ENCODE assay signal across 11 mouse cellular contexts in the genomic region with DNA sequence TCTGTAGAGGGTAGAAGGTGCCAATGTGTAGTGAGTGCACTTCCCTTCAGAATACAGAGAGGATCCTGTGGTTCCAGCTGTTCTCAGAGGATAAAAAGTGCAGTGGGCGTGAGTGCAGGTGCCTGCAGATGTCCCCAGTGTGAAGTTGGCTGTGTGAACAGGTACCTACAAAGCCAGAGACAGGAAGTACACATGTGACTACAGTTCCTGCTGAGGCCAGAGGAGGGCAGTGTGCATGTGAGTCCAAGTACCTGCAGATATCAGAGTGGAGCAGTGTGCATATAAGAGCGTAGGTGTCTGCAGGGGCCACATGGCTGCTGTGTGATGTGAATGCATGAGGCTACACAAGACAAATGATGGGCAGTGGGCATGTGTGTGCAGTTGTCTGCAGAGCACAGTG.
A peak's percentile ranks its signal among the peaks of the same experiment; 100 is the strongest.
DNase-seq lines count a peak whose midpoint lies in the region; TF ChIP-seq lines count a peak whose summit lies in the region.
"Had no signal": no experiment of that assay in that cellular context is flagged by ENCODE, and none has a peak within 500 bp of the region (broad histone marks: within the 10 kb centered on the region; RNA-seq: fewer than 3 reads in every experiment).

No protein-coding gene starts in this region.

- H3K9ac ChIP-seq in ES-E14 (ENCODE audit: insufficient read depth, low read depth, low read length, poor library complexity, severe bottlenecking), result no peak overlapping the region
- H3K9ac ChIP-seq: stomach, embryonic 15.5 days had no signal

- H3K36me3 ChIP-seq in ES-E14 (ENCODE audit: control insufficient read depth, insufficient read depth, low read length, poor library complexity, severe bottlenecking), result no peaks in the 10 kb centered on the region
- H3K36me3 ChIP-seq: hindbrain, embryonic 10.5 days; stomach, embryonic 15.5 days had no signal

- DNase-seq in kidney, adult 11 months, result peak; percentile 1
- DNase-seq in kidney, postnatal 14 days, result no peak
- peak; percentile 9 for DNase-seq in 416B (ENCODE audit: low read depth)
- DNase-seq in ES-E14 (ENCODE audit: low read depth, low spot score), result peak; percentile 6
- DNase-seq in natural killer cell, adult 2 months (ENCODE audit: low spot score in 2 of 2), result peak; percentile 14 to 21
- DNase-seq in frontal cortex, postnatal 25 days (ENCODE audit: low spot score in 2 of 2), result no peak
- no peak for DNase-seq in yolk sac, embryonic 10.5 days (ENCODE audit: low spot score)
- no peak for DNase-seq in layer of hippocampus, adult 9-10 months (ENCODE audit: low spot score)
- DNase-seq: gastrocnemius, adult 2 months had no signal

- in situ Hi-C loops in ES-E14 (cut with MboI; ENCODE audit: low sequenced_read_pairs in 2 of 2, unreplicated experiment in 2 of 2), result no loop called here

- H3K27ac ChIP-seq in ES-E14 (ENCODE audit: insufficient read depth, low read depth, low read length, poor library complexity, severe bottlenecking), result no peak overlapping the region
- H3K27ac ChIP-seq: gastrocnemius, adult 2 months; hindbrain, embryonic 10.5 days; stomach, embryonic 15.5 days had no signal

- no peaks in the 10 kb centered on the region for H3K4me1 ChIP-seq in ES-E14 (ENCODE audit: control insufficient read depth in 2 of 2, insufficient read depth in 2 of 2, low read length in 2 of 2, poor library complexity in 1 of 2)
- H3K4me1 ChIP-seq: hindbrain, embryonic 10.5 days; stomach, embryonic 15.5 days had no signal

- H3K9me3 ChIP-seq in ES-E14 (ENCODE audit: control insufficient read depth, insufficient read depth, low read depth, low read length), result no peaks in the 10 kb centered on the region
- H3K9me3 ChIP-seq: hindbrain, embryonic 10.5 days; stomach, embryonic 15.5 days had no signal

- no peak overlapping the region for H3K4me3 ChIP-seq in ES-E14 (ENCODE audit: insufficient read depth in 1 of 2, low read depth in 1 of 2, low read length in 2 of 2, poor library complexity in 1 of 2, severe bottlenecking in 1 of 2)
- H3K4me3 ChIP-seq: gastrocnemius, adult 2 months; hindbrain, embryonic 10.5 days; stomach, embryonic 15.5 days had no signal

TF ChIP-seq in ES-E14, 5 proteins besides CTCF, POLR2A, EP300 and RAD21:
- no peak for TF ChIP-seq ZC3H11A (IDR thresholded peaks at IDR 0.05; ENCODE audit: borderline replicate concordance, low read depth, low read length)
- no peak for TF ChIP-seq MAFK (IDR thresholded peaks at IDR 0.05; ENCODE audit: insufficient read depth, low read depth, low read length)
- no peak for TF ChIP-seq CHD2 (IDR thresholded peaks at IDR 0.05; ENCODE audit: low read depth, low read length)
- no peak for TF ChIP-seq HCFC1 (IDR thresholded peaks at IDR 0.05; ENCODE audit: borderline replicate concordance, insufficient read depth, low read length)
- TF ChIP-seq ZNF384 (IDR thresholded peaks at IDR 0.05; ENCODE audit: low read depth, low read length), result no peak
TF ChIP-seq in ES-E14: peak in this region for 0.

Comparison
In these comparisons a context has a peak if more than half of its experiments do, and no peak if none do; other contexts are left out.
1. DNase-seq: peak in kidney, adult 11 months (single experiment), 416B (single experiment), ES-E14 (single experiment) and natural killer cell, adult 2 months (2 of 2); none in kidney, postnatal 14 days (single experiment), frontal cortex, postnatal 25 days (0 of 2), yolk sac, embryonic 10.5 days (single experiment) and layer of hippocampus, adult 9-10 months (single experiment).